Mouse (Mus musculus) MEL-GATA-1-ER (cell line): ENCODE measurements around the gene E2f4.
A peak's percentile ranks its signal among the peaks of the same experiment; 100 is the strongest.

Experiments used
- DNase-seq: peaks from one replicate; pipeline ENCODE4 v3.0.0-alpha.2; 2012; ENCODE audit warnings: low read depth; ENCODE audit errors: extremely low read depth

E2f4 gene

DNA sequence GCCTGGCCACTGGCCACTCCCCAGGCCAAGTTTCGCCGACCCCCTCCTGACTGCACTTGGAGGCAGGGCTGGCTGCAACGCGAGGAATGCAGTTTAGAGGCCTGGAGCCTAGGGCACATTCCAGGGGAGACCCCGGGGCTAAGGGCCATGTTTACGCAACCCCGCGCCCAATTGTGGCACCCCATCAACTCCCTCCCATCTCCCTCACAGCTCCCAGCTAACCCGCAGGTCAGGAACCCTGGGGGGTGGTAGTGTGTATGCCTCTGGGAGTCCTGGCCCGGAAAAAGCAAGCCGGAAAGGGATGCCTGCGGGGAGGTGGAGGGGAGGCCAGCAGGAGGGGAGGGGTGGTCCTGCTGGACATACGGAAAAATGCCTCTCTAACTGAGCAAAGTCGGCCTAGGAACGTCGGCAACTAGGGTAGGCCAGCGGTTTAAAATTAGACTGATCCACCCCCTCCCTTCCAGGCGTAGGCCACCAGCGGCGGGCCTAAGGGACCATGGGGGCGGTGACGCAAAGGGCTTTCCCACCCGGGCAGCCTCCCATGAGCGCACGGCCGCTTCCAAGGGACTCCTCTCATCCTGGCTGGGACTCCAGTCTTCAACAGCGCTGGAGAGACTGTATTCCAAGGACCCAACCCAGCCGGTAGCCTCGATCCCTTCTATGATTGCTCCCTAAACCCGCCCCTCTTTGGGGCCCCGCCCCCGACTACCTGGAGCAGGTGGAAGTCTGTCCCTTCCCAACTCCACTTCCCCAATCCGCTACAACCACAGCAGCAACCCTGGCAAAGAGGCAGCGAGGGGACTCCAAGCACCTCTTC, 49.4 kb downstream of the E2f4 start:
- DNase-seq: no peak

GRCm38 (mm10) chr8:105347428-105348221, 50.2 kb downstream of the E2f4 start, which contains the start of gene Fhod1:
TSS of gene Fhod1 (minus strand) at chr8:105347953.
- DNase-seq: peak; percentile 87

GRCm38 (mm10) chr8:105348450-105349095, 51.1 kb downstream of the E2f4 start, which contains the start of gene Slc9a5:
TSS of gene Slc9a5 (plus strand) at chr8:105348843.
- DNase-seq: no peak

DNA sequence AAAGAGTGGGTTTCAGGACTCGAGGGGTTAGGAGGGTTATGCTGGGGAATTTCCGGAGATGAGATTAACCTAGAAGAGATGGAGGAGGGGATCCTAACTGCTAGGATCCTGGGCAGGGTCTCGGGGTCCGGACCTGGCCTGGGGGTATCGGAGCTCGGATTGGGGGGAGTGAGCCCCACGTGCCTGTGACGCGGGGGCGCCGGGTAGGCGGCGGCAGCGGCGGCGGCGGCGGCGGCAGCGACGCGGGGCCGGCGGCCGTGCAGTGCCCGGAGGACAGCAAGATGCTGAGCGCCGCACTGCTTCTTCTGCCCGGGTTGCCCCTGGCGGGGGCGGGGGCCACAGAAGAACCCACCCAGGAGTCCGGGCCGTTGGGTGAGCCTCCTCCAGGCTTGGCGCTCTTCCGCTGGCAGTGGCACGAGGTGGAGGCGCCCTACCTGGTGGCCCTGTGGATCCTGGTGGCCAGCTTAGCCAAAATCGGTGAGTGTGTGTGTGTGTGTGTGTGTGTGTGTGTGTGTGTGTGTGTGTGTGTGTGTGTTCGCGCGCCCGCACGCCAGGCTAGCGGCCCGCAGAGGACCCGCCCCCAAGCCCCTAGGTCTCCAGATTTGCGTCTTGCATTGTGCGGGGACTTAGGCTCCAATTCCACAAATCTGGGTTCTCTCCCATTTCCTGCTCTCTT, 51.8 kb downstream of the E2f4 start:
- DNase-seq: no peak

GRCm38 (mm10) chr8:105350186-105350585, 52.7 kb downstream of the E2f4 start:
- no peak for DNase-seq

DNA sequence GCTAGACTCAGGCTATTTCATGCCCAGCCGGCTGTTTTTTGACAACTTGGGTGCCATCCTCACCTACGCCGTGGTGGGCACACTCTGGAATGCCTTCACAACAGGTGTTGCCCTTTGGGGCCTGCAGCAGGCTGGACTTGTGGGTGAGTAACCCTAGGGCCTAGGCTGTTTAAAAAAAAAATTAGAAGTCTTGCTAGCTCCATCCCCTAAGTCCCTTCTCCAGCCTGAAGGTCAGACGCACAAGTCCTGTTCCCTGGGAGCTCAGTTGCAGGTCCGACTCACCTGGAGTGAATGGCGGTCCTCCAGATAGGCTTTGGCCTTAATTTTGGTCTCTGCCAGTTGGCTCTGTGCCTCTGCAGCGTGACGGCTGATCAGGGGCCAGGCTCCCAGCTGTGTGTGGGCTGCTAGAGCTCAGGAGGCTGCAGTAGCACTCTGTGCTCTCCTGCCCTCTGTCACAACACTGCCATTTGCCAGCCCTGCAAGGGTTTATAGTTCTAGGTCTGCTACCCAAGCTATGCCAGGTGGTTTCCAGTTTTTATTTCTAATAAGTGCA, 56.2 kb downstream of the E2f4 start:
- no peak for DNase-seq

DNA sequence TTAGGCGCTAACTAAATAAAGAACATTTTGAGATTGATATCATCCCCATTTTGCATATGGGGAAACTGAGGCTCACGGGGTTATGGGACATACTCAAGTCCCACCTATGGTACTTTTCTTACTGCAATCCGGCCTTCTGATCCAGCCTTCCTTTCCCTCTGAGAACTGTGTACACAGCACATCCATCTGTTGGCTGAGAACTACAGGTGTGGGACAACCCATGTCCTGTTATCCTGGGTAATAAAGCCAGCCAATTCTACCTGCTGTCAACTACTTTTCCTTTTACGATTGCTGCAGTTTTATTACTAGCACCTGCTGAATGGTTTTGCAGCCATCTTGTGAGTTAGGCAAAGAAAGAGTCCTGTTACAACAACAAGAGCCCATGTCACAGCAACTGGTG, 57.1 kb downstream of the E2f4 start:
- DNase-seq: no peak
